ENCODE assay signal across 12 mouse cellular contexts in genomic region chr13:42093268-42094042, GRCm38 (mm10). TPM values are rescaled to one million over a fixed set of nuclear protein-coding genes. Genes with fewer than 3 reads are reported as not detected.
DNase-seq lines count a peak whose midpoint lies in the region; ATAC-seq and TF ChIP-seq lines count a peak whose summit lies in the region.
"Had no signal": no experiment of that assay in that cellular context is flagged by ENCODE, and none has a peak within 500 bp of the region (broad histone marks: within the 10 kb centered on the region; RNA-seq: fewer than 3 reads in every experiment).

No protein-coding gene starts in this region.

- no peaks in the 10 kb centered on the region for H3K27me3 ChIP-seq in hindbrain, postnatal 0 days (ENCODE audit: insufficient read depth, low read length)
- H3K27me3 ChIP-seq in hindbrain, embryonic 12.5 days = no peaks in the 10 kb centered on the region
- no peaks in the 10 kb centered on the region for H3K27me3 ChIP-seq in liver, embryonic 13.5 days
- H3K27me3 ChIP-seq in intestine, postnatal 0 days (replicated peaks; ENCODE audit: control insufficient read depth, insufficient read depth, low read length) = no peaks in the 10 kb centered on the region
- H3K27me3 ChIP-seq: kidney, embryonic 15.5 days had no signal

- H3K27ac ChIP-seq in hindbrain, postnatal 0 days = no peak overlapping the region
- H3K27ac ChIP-seq in hindbrain, embryonic 12.5 days = no peak overlapping the region
- peak overlapping the region; percentile 70 for H3K27ac ChIP-seq in liver, embryonic 13.5 days
- H3K27ac ChIP-seq in intestine, postnatal 0 days (ENCODE audit: low read depth, low read length) = no peak overlapping the region
- H3K27ac ChIP-seq: kidney, embryonic 15.5 days had no signal

- no peak for DNase-seq in hindbrain, postnatal 0 days (ENCODE audit: low spot score)
- peak; percentile 52 for DNase-seq in liver, embryonic 13.5 days
- DNase-seq in thymus, postnatal 10 days (ENCODE audit: low spot score in 2 of 2) = peak; percentile 63 to 65
- no peak for DNase-seq in right cerebral cortex, adult 18-20 months
- DNase-seq in left cerebral cortex, adult 11 months (ENCODE audit: low spot score) = no peak
- DNase-seq: adrenal gland, postnatal 14 days; cerebellum, adult 8-10 months had no signal

- no peaks in the 10 kb centered on the region for H3K36me3 ChIP-seq in hindbrain, postnatal 0 days (ENCODE audit: insufficient read depth, low read length)
- H3K36me3 ChIP-seq in hindbrain, embryonic 12.5 days = no peaks in the 10 kb centered on the region
- 0 out of 2 replicates have a peak, but pooled peaks cover 4% of the 10 kb centered on the region for H3K36me3 ChIP-seq in liver, embryonic 13.5 days
- no peaks in the 10 kb centered on the region for H3K36me3 ChIP-seq in intestine, postnatal 0 days (ENCODE audit: control insufficient read depth, insufficient read depth)

- TF ChIP-seq CTCF in hindbrain, postnatal 0 days (IDR thresholded peaks at IDR 0.05; ENCODE audit: low read depth) = no peak
- TF ChIP-seq CTCF in intestine, postnatal 0 days (IDR thresholded peaks at IDR 0.05; ENCODE audit: low read depth) = no peak

- no peak overlapping the region for H3K4me2 ChIP-seq in hindbrain, postnatal 0 days (ENCODE audit: low read depth, low read length)
- no peak overlapping the region for H3K4me2 ChIP-seq in hindbrain, embryonic 12.5 days (replicated peaks)
- peak overlapping the region; percentile 43 for H3K4me2 ChIP-seq in liver, embryonic 13.5 days
- no peak overlapping the region for H3K4me2 ChIP-seq in intestine, postnatal 0 days (replicated peaks; ENCODE audit: low read depth)
- H3K4me2 ChIP-seq: kidney, embryonic 15.5 days had no signal

- no peak overlapping the region for H3K4me3 ChIP-seq in hindbrain, postnatal 0 days (ENCODE audit: low read length)
- H3K4me3 ChIP-seq in hindbrain, embryonic 12.5 days = no peak overlapping the region
- H3K4me3 ChIP-seq in liver, embryonic 13.5 days (replicated peaks) = no peak overlapping the region
- no peak overlapping the region for H3K4me3 ChIP-seq in intestine, postnatal 0 days (ENCODE audit: low read depth, low read length)
- H3K4me3 ChIP-seq: kidney, embryonic 15.5 days had no signal

- no peak overlapping the region for H3K9ac ChIP-seq in hindbrain, postnatal 0 days (replicated peaks; ENCODE audit: low read length)
- no peak overlapping the region for H3K9ac ChIP-seq in hindbrain, embryonic 12.5 days
- peak overlapping the region; percentile 31; the same call in 1 of the 2 replicates for H3K9ac ChIP-seq in liver, embryonic 13.5 days
- no peak overlapping the region for H3K9ac ChIP-seq in intestine, postnatal 0 days (ENCODE audit: low read depth, low read length)
- H3K9ac ChIP-seq: kidney, embryonic 15.5 days had no signal

- 62% methylated on average over 12 of the region's 12 CpGs for WGBS in hindbrain, postnatal 0 days
- WGBS in hindbrain, embryonic 12.5 days = 63% methylated on average over 12 of the region's 12 CpGs
- 23% methylated on average over 12 of the region's 12 CpGs for WGBS in liver, embryonic 13.5 days (ENCODE audit: insufficient replicate concordance)
- 66% methylated on average over 12 of the region's 12 CpGs for WGBS in intestine, postnatal 0 days

- 0 out of 2 replicates have a peak, but pooled peaks have one; percentile 18 for ATAC-seq in hindbrain, postnatal 0 days
- no peak for ATAC-seq in hindbrain, embryonic 12.5 days (ENCODE audit: low FRiP score)
- ATAC-seq in activated CD4-positive, CD25-positive, alpha-beta regulatory T cell, adult 4 months = peak; percentile 61
- peak; percentile 84 for ATAC-seq in liver, embryonic 13.5 days (ENCODE audit: low read depth)
- ATAC-seq in intestine, postnatal 0 days = no peak
- ATAC-seq: lung, postnatal 0 days had no signal

- peaks cover 10% of the 10 kb centered on the region for H3K4me1 ChIP-seq in hindbrain, postnatal 0 days (ENCODE audit: insufficient read depth, low read length)
- H3K4me1 ChIP-seq in hindbrain, embryonic 12.5 days = peaks cover 30% of the 10 kb centered on the region
- peaks cover 52% of the 10 kb centered on the region for H3K4me1 ChIP-seq in liver, embryonic 13.5 days (replicated peaks)
- no peaks in the 10 kb centered on the region for H3K4me1 ChIP-seq in intestine, postnatal 0 days (replicated peaks; ENCODE audit: control insufficient read depth, insufficient read depth, low read length)

- H3K9me3 ChIP-seq in hindbrain, postnatal 0 days (ENCODE audit: low read length) = no peaks in the 10 kb centered on the region
- no peaks in the 10 kb centered on the region; the same call in 1 of the 2 replicates for H3K9me3 ChIP-seq in hindbrain, embryonic 12.5 days (replicated peaks)
- H3K9me3 ChIP-seq in liver, embryonic 13.5 days (replicated peaks) = no peaks in the 10 kb centered on the region
- H3K9me3 ChIP-seq in intestine, postnatal 0 days (ENCODE audit: control insufficient read depth) = no peaks in the 10 kb centered on the region
- H3K9me3 ChIP-seq: kidney, embryonic 15.5 days had no signal

RNA-seq across cellular contexts. Expression of gene Hivep1, which starts 41.6 kb away (rescaled TPM):
- total RNA-seq in hindbrain, postnatal 0 days (2014; rRNA removed) = 36.9 and 41.5 TPM in 2 replicates
- 20.1 and 20.3 TPM in 2 replicates for polyA plus RNA-seq in hindbrain, postnatal 0 days (2015; fragmentation: Nextera tagmentation; extraction: Ambion mirVana)
- polyA plus RNA-seq in hindbrain, embryonic 12.5 days (2016; fragmentation: Nextera tagmentation; extraction: Ambion mirVana) = 19.0 TPM in 2 replicates
- 10 to 100 TPM in 1 of 2 experiments, 1 to 10 TPM in 1; 9.0 to 16.6 TPM for polyA plus RNA-seq in activated CD4-positive, CD25-positive, alpha-beta regulatory T cell, adult 4 months (2017; shearing (Covaris generic))
- polyA plus RNA-seq in liver, embryonic 13.5 days (2015; fragmentation: Nextera tagmentation; extraction: Ambion mirVana) = 2.4 and 3.3 TPM in 2 replicates
- polyA plus RNA-seq in intestine, postnatal 0 days (2015; fragmentation: Nextera tagmentation; extraction: Ambion mirVana) = 5.9 and 6.9 TPM in 2 replicates

Comparison
In these comparisons a context has a peak if more than half of its experiments do, and no peak if none do; other contexts are left out.
1. ATAC-seq: peak in hindbrain, postnatal 0 days (single experiment), activated CD4-positive, CD25-positive, alpha-beta regulatory T cell, adult 4 months (single experiment) and liver, embryonic 13.5 days (single experiment); none in hindbrain, embryonic 12.5 days (single experiment) and intestine, postnatal 0 days (single experiment).
2. DNase-seq: peak in liver, embryonic 13.5 days (single experiment) and thymus, postnatal 10 days (2 of 2); none in hindbrain, postnatal 0 days (single experiment), right cerebral cortex, adult 18-20 months (single experiment) and left cerebral cortex, adult 11 months (single experiment).